Mouse (Mus musculus): ENCODE data around the gene Lactb.

Lactb gene

DNA sequence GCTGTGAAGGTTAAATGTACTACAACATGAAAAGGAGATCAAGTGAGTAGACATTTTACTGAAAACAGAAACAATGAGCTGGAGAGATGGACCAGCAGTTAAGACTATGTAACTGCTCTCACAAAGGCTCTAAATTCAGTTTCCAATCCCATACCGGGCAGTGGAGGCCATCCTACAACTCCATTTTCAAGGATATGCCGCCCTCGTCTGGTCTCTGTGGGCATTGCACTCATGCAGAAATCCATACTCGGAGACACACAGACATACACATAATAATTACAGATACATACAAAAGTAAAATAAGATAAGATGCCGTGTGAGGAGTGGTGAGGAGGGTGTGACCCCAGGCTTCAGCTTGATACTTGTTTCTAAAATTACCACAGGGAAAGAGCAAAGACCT is 5.2 kb upstream of the Lactb start:
- DNase-seq (ENCODE audit: low spot score in 2 of 2), result peak in 1 of 2 experiments; percentile 20

- no peak for DNase-seq (ENCODE audit: low spot score in 2 of 2)
Measured at GRCm38 (mm10) chr9:66978468-66978867, 3.2 kb upstream of the Lactb start.

DNA sequence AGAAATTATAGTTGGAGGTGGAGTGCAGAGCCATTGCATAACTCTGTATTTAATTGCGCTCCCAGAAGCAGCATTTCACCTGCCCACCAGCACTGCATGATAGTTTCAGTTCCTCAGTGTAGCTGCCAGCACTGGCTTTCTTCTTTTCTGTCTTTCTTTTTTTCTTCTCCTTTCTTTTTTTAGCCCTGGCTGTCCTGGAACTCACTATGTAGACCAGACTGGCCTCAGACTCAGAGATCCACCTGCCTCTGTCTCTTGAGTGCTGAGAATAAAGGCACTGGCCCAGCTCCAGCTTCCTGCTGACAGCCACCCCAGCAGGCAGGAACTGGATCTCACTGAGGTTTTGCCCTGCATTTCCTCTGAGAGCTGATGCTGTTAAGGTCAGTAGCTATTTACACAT is 2.7 kb upstream of the Lactb start:
- peak in 1 of 2 experiments; percentile 62 for DNase-seq (ENCODE audit: low spot score in 2 of 2)

- no peak for DNase-seq (ENCODE audit: low spot score in 2 of 2)
Measured at GRCm38 (mm10) chr9:66977121-66977520, 1.8 kb upstream of the Lactb start.

DNA sequence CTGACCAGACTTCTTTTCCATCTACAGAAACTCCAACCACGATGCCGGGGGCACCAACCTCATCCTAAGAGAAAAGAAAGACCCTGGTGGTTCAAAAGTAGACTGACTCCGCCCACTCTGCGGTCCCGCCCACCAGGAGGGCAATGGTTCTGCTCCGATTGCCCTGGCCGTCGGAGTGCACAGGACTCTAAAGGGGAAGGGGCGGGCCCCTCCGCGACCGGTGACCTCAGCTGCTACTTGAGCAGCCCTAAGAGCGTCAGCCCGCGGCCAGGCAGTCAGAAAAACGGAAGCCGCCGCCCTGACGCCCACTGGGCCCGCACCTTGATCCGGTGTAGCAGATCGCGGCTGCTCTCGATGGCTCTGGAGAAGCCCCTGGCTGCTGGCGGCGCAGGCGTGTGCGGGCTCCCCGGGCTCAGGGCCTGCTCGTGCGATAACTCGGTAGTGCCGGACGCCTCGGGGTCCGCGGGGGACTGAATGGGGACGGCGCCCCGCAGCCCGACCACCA is 511 bp downstream of the Lactb start:
- DNase-seq (ENCODE audit: low spot score in 2 of 2), result peak; percentile 41 to 44

DNA sequence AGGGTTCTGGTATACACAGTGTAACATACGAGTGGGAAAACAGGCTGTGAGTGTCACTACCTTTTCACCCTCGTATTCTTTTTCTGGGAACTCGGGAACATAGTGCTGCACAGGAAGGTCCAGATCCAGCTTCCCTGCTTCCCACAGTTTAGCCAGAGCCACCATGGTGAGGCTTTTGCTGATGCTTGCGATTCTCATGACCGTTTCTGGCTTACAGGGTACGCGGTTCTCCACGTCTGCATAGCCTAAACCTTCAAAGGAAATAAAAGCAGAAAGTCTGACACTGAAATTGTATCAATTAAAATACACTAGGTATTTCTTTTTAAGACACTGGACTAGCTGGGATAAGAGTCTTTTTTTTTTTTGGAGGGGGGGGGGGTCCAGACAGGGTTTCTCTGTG is 4.2 kb downstream of the Lactb start:
- no peak for DNase-seq (ENCODE audit: low spot score in 2 of 2)

DNA sequence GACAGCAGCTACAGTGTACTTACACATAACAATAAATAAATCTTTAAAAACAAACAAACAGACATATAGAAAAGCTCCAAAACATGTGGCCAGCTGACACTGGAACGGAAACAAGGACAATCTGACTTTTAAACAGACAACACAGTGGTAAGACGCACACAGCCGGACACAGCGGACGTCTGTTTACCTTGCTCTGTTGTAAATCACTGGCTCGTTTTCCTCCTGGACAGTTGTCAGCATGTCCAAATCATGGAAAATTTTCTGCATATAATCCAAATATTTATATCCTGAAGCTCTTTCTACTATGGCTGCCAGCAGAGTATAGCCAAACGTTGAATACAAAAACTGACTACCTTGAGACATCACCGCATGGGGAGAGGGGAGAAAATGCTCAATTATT is 7.8 kb downstream of the Lactb start:
- no peak for DNase-seq (ENCODE audit: low spot score in 2 of 2)

GRCm38 (mm10) chr9:66961478-66961877 is 13.8 kb downstream of the Lactb start:
- DNase-seq (ENCODE audit: low spot score in 2 of 2), result no peak

DNA sequence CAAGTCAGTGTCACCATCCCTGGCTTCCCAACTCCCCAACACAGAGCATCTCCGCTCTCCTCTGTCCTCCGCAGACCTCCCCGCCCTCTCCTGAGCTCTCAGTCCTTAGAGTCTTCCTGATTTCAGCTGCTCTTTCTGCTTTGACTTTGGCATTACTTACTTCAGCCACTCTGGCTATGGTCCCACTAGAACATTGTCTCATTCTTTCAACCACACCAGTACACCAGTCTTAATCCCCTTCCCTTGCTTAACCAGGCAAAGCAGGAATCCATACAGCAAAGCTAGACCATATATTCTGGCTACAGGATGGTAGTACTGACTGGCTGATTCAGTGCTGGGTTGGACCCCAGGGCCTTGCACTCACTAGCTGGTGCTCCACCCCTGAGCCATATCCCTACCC is 17.8 kb downstream of the Lactb start:
- no peak for DNase-seq (ENCODE audit: low spot score in 2 of 2)

DNA sequence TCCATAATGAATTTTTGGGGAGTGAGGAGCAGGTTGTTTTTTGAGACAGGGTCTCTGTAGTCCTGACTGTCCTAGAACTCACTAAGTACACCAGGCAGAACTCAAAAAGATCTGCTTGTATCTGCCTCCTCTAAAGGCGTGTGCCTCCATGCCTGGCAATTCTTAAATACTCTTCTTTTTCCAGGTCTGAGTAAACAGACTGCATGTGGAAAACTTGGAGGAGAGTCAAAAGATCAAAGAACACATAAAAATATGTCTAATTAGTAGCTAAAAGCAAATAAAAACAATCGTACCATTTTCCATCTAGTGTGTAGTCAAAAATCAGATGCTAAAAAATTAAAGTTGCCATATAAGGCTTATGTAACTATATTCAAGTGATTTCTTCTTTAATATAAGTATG is 22.4 kb downstream of the Lactb start:
- no peak for DNase-seq (ENCODE audit: low spot score in 2 of 2)

DNA sequence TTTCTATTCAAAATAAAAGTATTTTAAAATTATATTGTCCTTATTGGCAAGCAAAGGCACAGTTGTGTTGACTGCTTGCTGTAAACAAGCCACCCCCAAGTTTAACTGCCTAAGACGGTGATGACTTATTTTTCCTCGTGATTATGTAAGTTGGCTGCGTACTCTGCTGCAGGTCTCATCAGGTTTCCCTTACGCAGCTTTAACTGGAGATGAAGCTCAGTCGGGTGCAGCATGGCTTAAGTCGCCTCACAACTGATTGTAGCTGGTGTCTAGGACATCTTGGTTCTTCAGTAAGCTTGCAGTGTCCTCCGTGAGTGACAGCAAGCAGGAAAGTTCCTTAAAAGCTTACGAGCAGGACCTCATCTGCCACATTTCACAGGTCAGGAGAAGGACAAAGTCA is 23.0 kb downstream of the Lactb start:
- no peak for DNase-seq (ENCODE audit: low spot score in 2 of 2)

DNA sequence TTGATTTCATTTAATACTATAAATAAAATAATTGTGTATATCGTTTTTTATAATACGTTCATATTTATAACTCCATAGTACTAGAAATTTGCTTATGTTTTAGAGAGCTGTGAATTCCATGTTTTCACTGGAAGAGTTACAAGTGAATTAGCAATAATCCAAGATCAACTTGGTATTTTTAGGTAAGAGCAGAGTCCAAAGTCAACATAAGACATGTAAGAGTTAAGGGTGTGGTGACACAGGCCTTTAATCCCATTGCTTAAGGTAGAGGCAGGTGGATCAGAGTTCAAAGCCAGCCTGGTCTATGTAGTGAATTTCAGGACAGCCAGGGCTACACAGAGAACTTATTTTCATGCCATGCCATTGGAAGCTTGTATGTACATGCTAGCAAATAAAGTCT is 26.7 kb downstream of the Lactb start:
- DNase-seq (ENCODE audit: low spot score in 2 of 2), result no peak

DNA sequence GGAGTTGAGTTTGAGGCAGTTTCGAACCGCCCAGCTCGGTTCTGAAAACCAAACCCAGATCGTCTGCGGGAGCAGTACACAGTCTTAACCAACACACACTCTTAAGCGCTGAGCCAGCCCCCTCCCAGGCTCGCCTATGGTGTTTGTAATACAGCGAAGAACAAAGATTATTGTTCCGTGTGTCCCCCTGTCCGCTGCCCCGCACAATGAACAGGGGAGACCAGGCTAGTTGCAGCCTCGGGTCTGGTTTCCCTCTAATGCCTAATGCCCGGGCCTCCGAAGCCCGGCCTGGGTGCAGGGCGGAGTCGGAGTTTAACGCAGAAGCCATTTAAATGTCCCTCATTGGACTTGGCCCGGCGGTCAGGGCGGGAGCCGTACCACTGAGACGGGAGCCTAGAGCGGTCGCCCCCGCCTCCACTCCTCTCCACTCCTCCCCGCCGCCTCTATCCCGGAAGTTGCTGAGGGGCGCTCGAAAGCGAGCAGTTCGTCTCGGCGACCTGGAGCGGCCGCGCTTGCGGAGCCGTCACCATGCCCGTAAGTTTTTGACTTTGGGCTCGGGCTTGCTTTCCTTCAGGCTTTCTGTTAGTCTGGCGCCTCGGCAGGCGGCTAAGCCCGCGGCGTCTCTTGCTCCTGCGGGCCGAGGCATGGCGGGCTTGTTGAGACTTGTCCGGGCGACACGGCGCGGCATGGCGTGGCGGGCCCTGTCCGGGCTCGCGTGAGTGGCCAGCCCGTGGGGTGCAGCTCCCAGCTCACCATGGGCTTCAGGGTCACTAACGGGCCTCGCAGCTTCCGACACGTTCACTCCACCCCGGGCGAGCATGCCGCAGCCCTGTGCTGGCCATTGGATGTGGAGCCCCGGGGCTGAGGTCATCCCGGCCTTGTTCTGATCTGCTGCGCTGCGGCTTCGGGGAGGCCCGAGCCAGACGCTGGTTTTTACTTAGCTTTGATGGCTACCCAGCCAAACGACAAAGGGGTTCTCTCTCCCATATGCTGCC is 29.3 kb downstream of the Lactb start, which contains the start of gene Rps27l:
TSS of gene Rps27l (plus strand) at position 440 of the 995 bp plus-strand sequence.
- DNase-seq (ENCODE audit: low spot score in 2 of 2), result peak; percentile 84 to 85

GRCm38 (mm10) chr9:66945161-66945560 is 30.1 kb downstream of the Lactb start:
- DNase-seq (ENCODE audit: low spot score in 2 of 2), result no peak

GRCm38 (mm10) chr9:66938836-66939235 is 36.4 kb downstream of the Lactb start:
- DNase-seq (ENCODE audit: low spot score in 2 of 2), result no peak

DNA sequence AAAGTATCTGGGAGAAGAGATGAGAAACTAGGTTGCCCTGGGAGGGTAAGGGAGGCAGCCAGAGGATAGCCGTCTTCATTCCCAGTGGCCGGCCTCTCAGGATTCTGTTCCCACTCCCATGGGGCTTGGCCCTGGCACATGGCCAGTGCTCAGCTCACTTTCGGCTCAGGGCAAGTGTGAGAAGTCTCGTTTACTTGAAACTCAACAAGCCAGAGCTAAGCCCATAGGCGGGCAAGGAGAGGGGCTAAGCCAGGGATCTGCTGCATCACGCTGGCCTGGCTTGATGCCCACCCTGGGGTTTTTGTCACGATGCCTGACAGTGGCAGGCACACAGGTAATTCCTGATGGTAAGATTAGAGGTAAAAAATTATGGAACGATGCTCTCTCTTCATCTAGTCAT is 37.8 kb downstream of the Lactb start:
- no peak for DNase-seq (ENCODE audit: low spot score in 2 of 2)

GRCm38 (mm10) chr9:66933869-66934808 is 41.1 kb downstream of the Lactb start:
- no peak for DNase-seq (ENCODE audit: low spot score in 2 of 2)

- DNase-seq (ENCODE audit: low spot score in 2 of 2), result no peak
Measured at GRCm38 (mm10) chr9:66930351-66930750, 44.9 kb downstream of the Lactb start.

- DNase-seq (ENCODE audit: low spot score in 2 of 2), result no peak
Measured at GRCm38 (mm10) chr9:66927696-66928402, 47.4 kb downstream of the Lactb start.

- DNase-seq (ENCODE audit: low spot score in 2 of 2), result no peak
Measured at GRCm38 (mm10) chr9:66925853-66926252, 49.4 kb downstream of the Lactb start.

DNA sequence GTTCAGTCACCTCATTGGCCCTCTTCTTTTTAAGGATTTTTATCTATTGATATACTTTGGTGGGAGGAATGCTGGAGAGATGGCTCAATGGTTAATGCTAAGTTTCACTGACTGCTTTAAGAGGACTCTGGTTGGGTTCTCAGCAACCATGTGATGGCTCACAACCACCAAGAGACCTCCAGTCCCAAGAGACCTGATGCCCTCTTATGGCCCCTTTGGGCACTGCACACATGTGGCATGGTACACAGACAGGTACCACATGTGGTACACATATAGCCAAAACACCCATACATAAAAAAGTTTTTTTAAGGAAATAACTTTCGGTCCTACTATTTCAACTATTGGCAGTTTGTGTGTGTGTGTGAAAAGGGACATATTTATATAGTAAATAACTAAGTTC is 53.2 kb downstream of the Lactb start:
- no peak for DNase-seq (ENCODE audit: low spot score in 2 of 2)

Data from right cerebral cortex, postnatal 36 days (tissue).